10 mouse cellular contexts compared by ENCODE assay signal in genomic region chr6:57822648-57823410, GRCm38 (mm10). TPM values are rescaled to one million over a fixed set of nuclear protein-coding genes. Genes with fewer than 3 reads are reported as not detected.
A peak's percentile ranks its signal among the peaks of the same experiment; 100 is the strongest.
DNase-seq lines count a peak whose midpoint lies in the region; ATAC-seq and TF ChIP-seq lines count a peak whose summit lies in the region.
"Had no signal": no experiment of that assay in that cellular context is flagged by ENCODE, and none has a peak within 500 bp of the region (broad histone marks: within the 10 kb centered on the region; RNA-seq: fewer than 3 reads in every experiment).

No protein-coding gene starts in this region.

- 46% methylated on average over 5 of the region's 5 CpGs for WGBS in lung, postnatal 0 days
- 63% methylated on average over 5 of the region's 5 CpGs for WGBS in forebrain, embryonic 11.5 days
- WGBS in liver, embryonic 13.5 days (ENCODE audit: insufficient replicate concordance), result 59% methylated on average over 5 of the region's 5 CpGs

- H3K9me3 ChIP-seq in lung, postnatal 0 days (ENCODE audit: low read length), result no peaks in the 10 kb centered on the region
- no peaks in the 10 kb centered on the region for H3K9me3 ChIP-seq in forebrain, embryonic 11.5 days (ENCODE audit: control insufficient read depth, low read length)
- H3K9me3 ChIP-seq in liver, embryonic 13.5 days (replicated peaks), result no peaks in the 10 kb centered on the region

- no peak overlapping the region for H3K4me3 ChIP-seq in lung, postnatal 0 days (ENCODE audit: low read depth, low read length)
- H3K4me3 ChIP-seq in forebrain, embryonic 11.5 days (ENCODE audit: low read depth, low read length), result no peak overlapping the region; the same call in 1 of the 2 replicates
- H3K4me3 ChIP-seq in liver, embryonic 13.5 days (replicated peaks), result peak overlapping the region; percentile 88

- no peak overlapping the region for H3K9ac ChIP-seq in lung, postnatal 0 days (replicated peaks; ENCODE audit: low read depth)
- H3K9ac ChIP-seq in forebrain, embryonic 11.5 days (ENCODE audit: low read length), result no peak overlapping the region
- H3K9ac ChIP-seq in liver, embryonic 13.5 days, result peak overlapping the region; percentile 61

- ATAC-seq in lung, postnatal 0 days, result 0 out of 2 replicates have a peak, but pooled peaks have one; percentile 29
- peak; percentile 84 for ATAC-seq in forebrain, embryonic 11.5 days (replicated peaks; ENCODE audit: low FRiP score)
- ATAC-seq in liver, embryonic 13.5 days (ENCODE audit: low read depth), result no peak

- no peaks in the 10 kb centered on the region for H3K27me3 ChIP-seq in lung, postnatal 0 days (replicated peaks; ENCODE audit: insufficient read depth, low read length)
- no peaks in the 10 kb centered on the region for H3K27me3 ChIP-seq in forebrain, embryonic 11.5 days (ENCODE audit: control insufficient read depth, insufficient read depth, low read length)
- no peaks in the 10 kb centered on the region for H3K27me3 ChIP-seq in liver, embryonic 13.5 days
- no peaks in the 10 kb centered on the region; the same call in 1 of the 2 replicates for H3K27me3 ChIP-seq in splenic B cell, adult 2 months (ENCODE audit: control insufficient read depth, insufficient read depth, low read length, poor library complexity, severe bottlenecking)

- DNase-seq in lung, postnatal 0 days (ENCODE audit: low spot score), result peak; percentile 39
- DNase-seq in lung, postnatal 4 days, result no peak
- DNase-seq in forebrain, embryonic 11.5 days (ENCODE audit: low spot score), result peak; percentile 57
- no peak for DNase-seq in liver, embryonic 13.5 days
- peak; percentile 35 for DNase-seq in splenic B cell, adult 2 months (ENCODE audit: low read depth, low spot score)
- DNase-seq in spleen, postnatal 14 days (ENCODE audit: low spot score in 2 of 2), result no peak
- no peak for DNase-seq in adrenal gland, postnatal 14 days
- no peak for DNase-seq in testis, postnatal 14 days (ENCODE audit: low spot score)
- DNase-seq: heart, adult 18-20 months had no signal

- H3K27ac ChIP-seq in lung, postnatal 0 days (ENCODE audit: low read length), result no peak overlapping the region
- peak overlapping the region; percentile 25; the same call in 1 of the 2 replicates for H3K27ac ChIP-seq in forebrain, embryonic 11.5 days (ENCODE audit: low read depth, low read length)
- H3K27ac ChIP-seq in liver, embryonic 13.5 days, result peak overlapping the region; percentile 68

- H3K4me2 ChIP-seq in lung, postnatal 0 days (replicated peaks; ENCODE audit: low read depth, low read length), result peak overlapping the region; percentile 27; the same call in 1 of the 2 replicates
- H3K4me2 ChIP-seq in forebrain, embryonic 11.5 days (ENCODE audit: low read depth, low read length, severe bottlenecking), result peak overlapping the region; percentile 43; the same call in 1 of the 2 replicates
- H3K4me2 ChIP-seq in liver, embryonic 13.5 days, result peak overlapping the region; percentile 57

- no peak for TF ChIP-seq EP300 in lung, postnatal 0 days (IDR thresholded peaks at IDR 0.05)

- no peak for TF ChIP-seq CTCF in lung, postnatal 0 days (IDR thresholded peaks at IDR 0.05)

- no peaks in the 10 kb centered on the region for H3K4me1 ChIP-seq in lung, postnatal 0 days (ENCODE audit: insufficient read depth, low read depth, low read length)
- H3K4me1 ChIP-seq in forebrain, embryonic 11.5 days (replicated peaks; ENCODE audit: control insufficient read depth, insufficient read depth, low read length), result no peaks in the 10 kb centered on the region
- peaks cover 36% of the 10 kb centered on the region for H3K4me1 ChIP-seq in liver, embryonic 13.5 days (replicated peaks)

- no peaks in the 10 kb centered on the region for H3K36me3 ChIP-seq in lung, postnatal 0 days (ENCODE audit: insufficient read depth, low read length)
- H3K36me3 ChIP-seq in forebrain, embryonic 11.5 days (ENCODE audit: control insufficient read depth, insufficient read depth, low read length), result no peaks in the 10 kb centered on the region
- no peaks in the 10 kb centered on the region for H3K36me3 ChIP-seq in liver, embryonic 13.5 days
- H3K36me3 ChIP-seq in splenic B cell, adult 2 months (ENCODE audit: control insufficient read depth, insufficient read depth, low read length, poor library complexity, severe bottlenecking), result no peaks in the 10 kb centered on the region

RNA-seq across cellular contexts. Expression of gene Vopp1, which starts 2.1 kb away (rescaled TPM):
- 15.9 and 17.6 TPM in 2 replicates for polyA plus RNA-seq in lung, postnatal 0 days (2015; fragmentation: Nextera tagmentation; extraction: Ambion mirVana)
- polyA plus RNA-seq in forebrain, embryonic 11.5 days (2014; fragmentation: Nextera tagmentation; extraction: Ambion mirVana), result 49.2 and 55.3 TPM in 2 replicates
- 43.7 and 50.6 TPM in 2 replicates for polyA plus RNA-seq in liver, embryonic 13.5 days (2015; fragmentation: Nextera tagmentation; extraction: Ambion mirVana)
- total RNA-seq in adrenal gland, postnatal 14 days (2021), result 17.9 and 20.4 TPM in 2 replicates

RNA-seq across cellular contexts. Expression of gene Vmn1r21, which starts 27.3 kb away (rescaled TPM):
- not detected in 2 replicates for polyA plus RNA-seq in lung, postnatal 0 days (2015; fragmentation: Nextera tagmentation; extraction: Ambion mirVana)
- polyA plus RNA-seq in forebrain, embryonic 11.5 days (2014; fragmentation: Nextera tagmentation; extraction: Ambion mirVana), result not detected in 2 replicates
- not detected in 2 replicates for polyA plus RNA-seq in liver, embryonic 13.5 days (2015; fragmentation: Nextera tagmentation; extraction: Ambion mirVana)
- not detected in 2 replicates for total RNA-seq in adrenal gland, postnatal 14 days (2021)
- total RNA-seq: heart, adult 18-20 months had no signal
- polyA plus RNA-seq: spleen, adult 2 months had no signal

Comparison
In these comparisons a context has a peak if more than half of its experiments do, and no peak if none do; other contexts are left out.
1. DNase-seq: peak in lung, postnatal 0 days (single experiment), forebrain, embryonic 11.5 days (single experiment) and splenic B cell, adult 2 months (single experiment); none in lung, postnatal 4 days (0 of 2), liver, embryonic 13.5 days (single experiment), spleen, postnatal 14 days (0 of 2), adrenal gland, postnatal 14 days (single experiment) and testis, postnatal 14 days (single experiment).
2. Peak in every context shown above with its lines, with median percentiles within 50 percentile points of each other: H3K4me2 ChIP-seq.